Comparison of ENCODE assay signal across 22 mouse cellular contexts in the genomic region with DNA sequence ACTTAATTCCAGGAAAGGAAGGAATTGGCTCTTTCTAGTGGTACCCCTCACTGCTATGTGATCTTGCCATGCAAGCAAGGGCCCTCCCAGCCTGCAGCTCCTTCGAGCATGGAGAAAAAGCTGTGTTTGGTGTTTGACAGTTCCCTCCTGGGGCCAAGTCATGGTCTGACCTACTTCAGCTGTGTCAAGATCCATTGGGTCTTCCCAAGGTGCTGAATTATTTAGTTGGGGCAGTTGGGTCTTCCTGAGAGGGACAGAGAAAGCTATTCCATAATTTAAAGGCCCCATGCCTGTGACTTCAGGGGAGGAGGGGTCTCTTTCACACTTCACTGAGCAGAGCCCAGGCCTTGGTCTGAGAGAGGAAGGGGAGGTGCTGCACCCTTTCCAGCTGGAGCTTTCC.
"Had no signal": no experiment of that assay in that cellular context is flagged by ENCODE, and none has a peak within 500 bp of the region (broad histone marks: within the 10 kb centered on the region; RNA-seq: fewer than 3 reads in every experiment).

No protein-coding gene starts in this region.

- H3K36me3 ChIP-seq: liver, embryonic 13.5 days; liver, embryonic 15.5 days; lung, embryonic 15.5 days; neural tube, embryonic 13.5 days; neural tube, embryonic 15.5 days had no signal

- H3K27ac ChIP-seq: liver, embryonic 13.5 days; liver, embryonic 15.5 days; lung, embryonic 15.5 days; macrophage; neural tube, embryonic 13.5 days; neural tube, embryonic 15.5 days had no signal

- H3K27me3 ChIP-seq: liver, embryonic 13.5 days; liver, embryonic 15.5 days; lung, embryonic 15.5 days; megakaryocyte, embryonic 14.5 days; neural tube, embryonic 13.5 days; neural tube, embryonic 15.5 days had no signal

- ATAC-seq: liver, postnatal 0 days; lung, postnatal 0 days had no signal

- H3K4me1 ChIP-seq: lung, embryonic 15.5 days; neural tube, embryonic 13.5 days; neural tube, embryonic 15.5 days had no signal

- H3K9me3 ChIP-seq: liver, embryonic 13.5 days; liver, embryonic 15.5 days; lung, embryonic 15.5 days; megakaryocyte, embryonic 14.5 days; neural tube, embryonic 13.5 days; neural tube, embryonic 15.5 days had no signal

- H3K4me2 ChIP-seq: liver, embryonic 13.5 days; liver, embryonic 15.5 days; lung, embryonic 15.5 days; midbrain, embryonic 11.5 days; neural tube, embryonic 13.5 days; neural tube, embryonic 15.5 days had no signal

- DNase-seq: liver, embryonic 13.5 days; liver, postnatal 0 days; lung, adult 2 months; lung, postnatal 14 days; lung, postnatal 36 days; midbrain, embryonic 14.5 days; right cerebral cortex, adult 18-20 months; right cerebral cortex, postnatal 25 days; right cerebral cortex, postnatal 4 days; spleen, adult 18-20 months; thymus, adult 18-20 months; thymus, postnatal 14 days; thymus, postnatal 36 days had no signal

- H3K4me3 ChIP-seq: liver, embryonic 13.5 days; liver, embryonic 15.5 days; lung, embryonic 15.5 days; megakaryocyte, embryonic 14.5 days; myocyte; neural tube, embryonic 13.5 days; neural tube, embryonic 15.5 days had no signal

- H3K9ac ChIP-seq: liver, embryonic 13.5 days; liver, embryonic 15.5 days; liver, postnatal 0 days; lung, embryonic 15.5 days; neural tube, embryonic 13.5 days; neural tube, embryonic 15.5 days had no signal
